Mouse (Mus musculus): ENCODE measurements at regions not wholly inside any gene's neighbourhood (a gene's known extent, or its start where the extent isn't known, plus 50 kb on each side); places are given as distances from the start of the nearest gene placed in this dataset.
"Not testable (repeated sequence)": the region's sequence is repeated elsewhere in the genome, so short reads cannot be mapped to it uniquely, and the experiment has no call there.

- TF ChIP-seq CTCF (IDR thresholded peaks at IDR 0.05; ENCODE audit: borderline replicate concordance, extremely low read depth, insufficient read depth, insufficient read length); POLR2A (IDR thresholded peaks at IDR 0.05; ENCODE audit: borderline replicate concordance, extremely low read depth, insufficient read depth, insufficient read length, poor library complexity, severe bottlenecking): not testable (repeated sequence)
Measured at GRCm38 (mm10) chr10:23665916-23666315, 121.2 kb downstream of the Rps12 start.

Measured in brain, embryonic 14.5 days (tissue).